Mouse (Mus musculus): Measurements from ENCODE around the gene Pik3ip1.

GRCm38 (mm10) chr11:3381148-3381814, 51.1 kb downstream of the Pik3ip1 start:
- TF ChIP-seq CTCF (IDR thresholded peaks at IDR 0.05; ENCODE audit: control insufficient read depth, insufficient read depth, insufficient read length), result no peak
- TF ChIP-seq FOSL1 (IDR thresholded peaks at IDR 0.05; ENCODE audit: insufficient read depth, low read length, poor library complexity, severe bottlenecking), result no peak
- TF ChIP-seq MAX (IDR thresholded peaks at IDR 0.05), result no peak

Data from C2C12 (cell line).